Mouse (Mus musculus) ES-Bruce4 (cell line): Measurements from ENCODE around the gene Nck2. TPM values are rescaled to one million over a fixed set of nuclear protein-coding genes. Genes with fewer than 3 reads are reported as not detected.
"Not testable (repeated sequence)": the region's sequence is repeated elsewhere in the genome, so short reads cannot be mapped to it uniquely, and the experiment has no call there.

ENCODE experiments used
- H3K27ac ChIP-seq: 2 replicates; pipeline ENCODE4 v1.5.1; 2012; ENCODE audit warnings: low read length, inconsistent platforms; ENCODE audit not compliant: insufficient read depth
- H3K27me3 ChIP-seq: 2 replicates; pipeline ENCODE4 v1.6.1; 2012; ENCODE audit warnings: mild to moderate bottlenecking, low read length, inconsistent platforms; ENCODE audit not compliant: control insufficient read depth, poor library complexity, insufficient read depth, severe bottlenecking
- H3K36me3 ChIP-seq: 2 replicates; pipeline ENCODE4 v1.6.1; 2012; ENCODE audit warnings: inconsistent platforms, mild to moderate bottlenecking, low read length, moderate library complexity; ENCODE audit not compliant: control insufficient read depth, poor library complexity, insufficient read depth, severe bottlenecking
- H3K4me1 ChIP-seq: one replicate; pipeline ENCODE4 v1.8.1; 2011; ENCODE audit warnings: low read length; ENCODE audit not compliant: control insufficient read depth, insufficient read depth
- H3K4me3 ChIP-seq: 2 replicates; pipeline ENCODE4 v1.5.1; 2011; ENCODE audit warnings: low read depth, mild to moderate bottlenecking, low read length
- H3K9ac ChIP-seq: 2 replicates; pipeline ENCODE4 v1.6.1; 2012; ENCODE audit warnings: low read depth, mild to moderate bottlenecking, inconsistent platforms; ENCODE audit not compliant: poor library complexity, severe bottlenecking
- H3K9me3 ChIP-seq: replicated peaks from 2 replicates; pipeline ENCODE4 v1.6.1; 2012; ENCODE audit warnings: mild to moderate bottlenecking, low read length, inconsistent platforms; ENCODE audit not compliant: control insufficient read depth, poor library complexity, insufficient read depth, severe bottlenecking
- CTCF ChIP-seq: IDR thresholded peaks from one replicate; pipeline ENCODE4 v1.8.1; 2011; ENCODE audit warnings: low read depth, low read length
- EP300 ChIP-seq: IDR thresholded peaks from 2 replicates; pipeline ENCODE4 v1.6.1; 2011; ENCODE audit warnings: low read depth, low read length; ENCODE audit not compliant: insufficient read depth
- POLR2A ChIP-seq: IDR thresholded peaks from one replicate; pipeline ENCODE4 v1.8.1; 2011; ENCODE audit warnings: low read length; ENCODE audit not compliant: insufficient read depth
- polyA plus RNA-seq: library from polyadenylated mRNA; stranded (reverse); fragments of >200 nt; gene quantifications from 2 replicates; pipeline ENCODE4 v1.2.4, GENCODE M21; 2011; ENCODE audit warnings: low read depth; ENCODE audit not compliant: missing spikeins, insufficient read depth, insufficient read length

Nck2 gene
- polyA plus RNA-seq, 1 experiment: 21.2 TPM

GRCm38 (mm10) chr1:43547644-43548043 lies 103.3 kb downstream of the Nck2 start:
- no peak overlapping the region for H3K4me3 ChIP-seq

GRCm38 (mm10) chr1:43548749-43549148 lies 104.4 kb downstream of the Nck2 start:
- Histone ChIP-seq H3K9ac (no peak overlapping the region), H3K4me1 (no peaks in the 10 kb centered on the region), H3K27ac (no peak overlapping the region), H3K9me3 (no peaks in the 10 kb centered on the region), H3K27me3 (no peaks in the 10 kb centered on the region), H3K4me3 (no peak overlapping the region), H3K36me3 (no peaks in the 10 kb centered on the region)
- no peak for TF ChIP-seq POLR2A
- no peak for TF ChIP-seq CTCF
- TF ChIP-seq EP300: no peak

More at GRCm38 (mm10) chr1:43547644-43548043, 103.3 kb downstream of the Nck2 start:
- Histone ChIP-seq H3K27ac (no peak overlapping the region), H3K36me3 (no peaks in the 10 kb centered on the region), H3K9me3 (no peaks in the 10 kb centered on the region), H3K4me1 (no peaks in the 10 kb centered on the region), H3K27me3 (no peaks in the 10 kb centered on the region), H3K9ac (no peak overlapping the region)
- TF ChIP-seq EP300 (no peak), POLR2A (no peak), CTCF (no peak)

- Histone ChIP-seq H3K27ac (no peak overlapping the region), H3K9me3 (no peaks in the 10 kb centered on the region), H3K36me3 (no peaks in the 10 kb centered on the region), H3K4me3 (no peak overlapping the region), H3K4me1 (no peaks in the 10 kb centered on the region), H3K27me3 (no peaks in the 10 kb centered on the region), H3K9ac (no peak overlapping the region)
- TF ChIP-seq POLR2A (no peak), CTCF (no peak), EP300 (no peak)
Measured at GRCm38 (mm10) chr1:43550525-43550924, 106.1 kb downstream of the Nck2 start.

GRCm38 (mm10) chr1:43553989-43554679 lies 109.8 kb downstream of the Nck2 start:
- not testable (repeated sequence) for H3K36me3 ChIP-seq, H3K9me3 ChIP-seq, H3K4me3 ChIP-seq, H3K9ac ChIP-seq, H3K4me1 ChIP-seq, H3K27me3 ChIP-seq, H3K27ac ChIP-seq

GRCm38 (mm10) chr1:43555222-43555974 lies 111.0 kb downstream of the Nck2 start:
- H3K4me3 ChIP-seq: no peak overlapping the region
- no peaks in the 10 kb centered on the region for H3K27me3 ChIP-seq
- no peaks in the 10 kb centered on the region for H3K9me3 ChIP-seq
- no peaks in the 10 kb centered on the region for H3K4me1 ChIP-seq
- H3K36me3 ChIP-seq: no peaks in the 10 kb centered on the region
- H3K9ac ChIP-seq: no peak overlapping the region
- H3K27ac ChIP-seq: no peak overlapping the region
- TF ChIP-seq EP300: no peak
- TF ChIP-seq CTCF: no peak
- TF ChIP-seq POLR2A: no peak

- no peaks in the 10 kb centered on the region for H3K36me3 ChIP-seq
- no peak overlapping the region for H3K9ac ChIP-seq
- H3K4me3 ChIP-seq: no peak overlapping the region
Measured at GRCm38 (mm10) chr1:43558329-43558728, 114.0 kb downstream of the Nck2 start.

More at GRCm38 (mm10) chr1:43558329-43558728, 114.0 kb downstream of the Nck2 start:
- Histone ChIP-seq H3K9me3 (no peaks in the 10 kb centered on the region), H3K4me1 (no peaks in the 10 kb centered on the region), H3K27ac (no peak overlapping the region), H3K27me3 (no peaks in the 10 kb centered on the region)
- TF ChIP-seq POLR2A (no peak), CTCF (no peak), EP300 (no peak)
